7 mouse cellular contexts compared by ENCODE assay signal in genomic region chr9:106225469-106226150, GRCm38 (mm10). TPM values are rescaled to one million over a fixed set of nuclear protein-coding genes. Genes with fewer than 3 reads are reported as not detected.
A peak's percentile ranks its signal among the peaks of the same experiment; 100 is the strongest.
DNase-seq lines count a peak whose midpoint lies in the region; ATAC-seq and TF ChIP-seq lines count a peak whose summit lies in the region.

No protein-coding gene starts in this region.

- TF ChIP-seq EP300 in lung, postnatal 0 days (IDR thresholded peaks at IDR 0.05): no peak

- peak overlapping the region; percentile 20 for H3K4me3 ChIP-seq in lung, postnatal 0 days (ENCODE audit: low read depth, low read length)
- H3K4me3 ChIP-seq in forebrain, embryonic 14.5 days (ENCODE audit: low read depth, low read length): peak overlapping the region; percentile 32
- peak overlapping the region; percentile 44 for H3K4me3 ChIP-seq in limb, embryonic 13.5 days
- H3K4me3 ChIP-seq in stomach, embryonic 14.5 days (ENCODE audit: low read depth, low read length): peak overlapping the region; percentile 24; the same call in 1 of the 2 replicates

- H3K4me1 ChIP-seq in lung, postnatal 0 days (ENCODE audit: insufficient read depth, low read depth, low read length): peaks cover 6% of the 10 kb centered on the region; the same call in 1 of the 2 replicates
- H3K4me1 ChIP-seq in forebrain, embryonic 14.5 days (ENCODE audit: control insufficient read depth, insufficient read depth, low read length): no peaks in the 10 kb centered on the region
- peaks cover 17% of the 10 kb centered on the region for H3K4me1 ChIP-seq in limb, embryonic 13.5 days
- H3K4me1 ChIP-seq in stomach, embryonic 14.5 days (ENCODE audit: control insufficient read depth, insufficient read depth, low read length): peaks cover 7% of the 10 kb centered on the region; the same call in 1 of the 2 replicates

- no peaks in the 10 kb centered on the region for H3K9me3 ChIP-seq in lung, postnatal 0 days (ENCODE audit: low read length)
- no peaks in the 10 kb centered on the region for H3K9me3 ChIP-seq in forebrain, embryonic 14.5 days (replicated peaks; ENCODE audit: control insufficient read depth, low read length)
- no peaks in the 10 kb centered on the region for H3K9me3 ChIP-seq in limb, embryonic 13.5 days
- no peaks in the 10 kb centered on the region for H3K9me3 ChIP-seq in stomach, embryonic 14.5 days (ENCODE audit: control insufficient read depth, low read depth, low read length)

- TF ChIP-seq CTCF in lung, postnatal 0 days (IDR thresholded peaks at IDR 0.05): no peak

- H3K27ac ChIP-seq in lung, postnatal 0 days (ENCODE audit: low read length): no peak overlapping the region
- H3K27ac ChIP-seq in forebrain, embryonic 14.5 days (ENCODE audit: low read depth, low read length): no peak overlapping the region
- no peak overlapping the region for H3K27ac ChIP-seq in limb, embryonic 13.5 days
- peak overlapping the region; percentile 73; the same call in 1 of the 2 replicates for H3K27ac ChIP-seq in stomach, embryonic 14.5 days (ENCODE audit: low read length)

- no peak for DNase-seq in lung, postnatal 0 days (ENCODE audit: low spot score)
- DNase-seq in lung, postnatal 10 days: no peak
- DNase-seq in forebrain, embryonic 14.5 days (ENCODE audit: low spot score): no peak
- DNase-seq in right cerebral cortex, postnatal 10 days (ENCODE audit: low spot score in 2 of 2): no peak
- DNase-seq in adrenal gland, adult 18-20 months (ENCODE audit: low spot score in 2 of 2): no peak

- 53% methylated on average over 24 of the region's 24 CpGs for WGBS in lung, postnatal 0 days
- WGBS in forebrain, embryonic 14.5 days: 66% methylated on average over 24 of the region's 24 CpGs
- 58% methylated on average over 24 of the region's 24 CpGs for WGBS in limb, embryonic 13.5 days
- whole genome bisulfite sequencing in stomach, embryonic 14.5 days: 63% methylated on average over 24 of the region's 24 CpGs

- H3K4me2 ChIP-seq in lung, postnatal 0 days (replicated peaks; ENCODE audit: low read depth, low read length): peak overlapping the region; percentile 61
- H3K4me2 ChIP-seq in forebrain, embryonic 14.5 days (ENCODE audit: low read length): peak overlapping the region; percentile 70
- H3K4me2 ChIP-seq in limb, embryonic 13.5 days (replicated peaks): peak overlapping the region; percentile 79
- H3K4me2 ChIP-seq in stomach, embryonic 14.5 days (replicated peaks; ENCODE audit: low read depth, low read length): peak overlapping the region; percentile 56

- no peaks in the 10 kb centered on the region for H3K27me3 ChIP-seq in lung, postnatal 0 days (replicated peaks; ENCODE audit: insufficient read depth, low read length)
- peaks cover 5% of the 10 kb centered on the region; the same call in 1 of the 2 replicates for H3K27me3 ChIP-seq in forebrain, embryonic 14.5 days (replicated peaks; ENCODE audit: control insufficient read depth, insufficient read depth, low read length)
- peaks cover 26% of the 10 kb centered on the region for H3K27me3 ChIP-seq in limb, embryonic 13.5 days
- no peaks in the 10 kb centered on the region for H3K27me3 ChIP-seq in stomach, embryonic 14.5 days (ENCODE audit: control insufficient read depth, insufficient read depth, low read length)

- no peak overlapping the region for H3K9ac ChIP-seq in lung, postnatal 0 days (replicated peaks; ENCODE audit: low read depth)
- peak overlapping the region; percentile 60 for H3K9ac ChIP-seq in forebrain, embryonic 14.5 days (ENCODE audit: low read length)
- peak overlapping the region; percentile 64 for H3K9ac ChIP-seq in limb, embryonic 13.5 days
- no peak overlapping the region for H3K9ac ChIP-seq in stomach, embryonic 14.5 days (replicated peaks; ENCODE audit: low read depth, low read length)

- no peaks in the 10 kb centered on the region for H3K36me3 ChIP-seq in lung, postnatal 0 days (ENCODE audit: insufficient read depth, low read length)
- H3K36me3 ChIP-seq in forebrain, embryonic 14.5 days (ENCODE audit: control insufficient read depth, insufficient read depth, low read length): no peaks in the 10 kb centered on the region
- H3K36me3 ChIP-seq in limb, embryonic 13.5 days: no peaks in the 10 kb centered on the region
- no peaks in the 10 kb centered on the region for H3K36me3 ChIP-seq in stomach, embryonic 14.5 days (ENCODE audit: control insufficient read depth, insufficient read depth, low read length)

- no peak; the same call in 1 of the 2 replicates for ATAC-seq in lung, postnatal 0 days
- ATAC-seq in forebrain, embryonic 14.5 days: no peak
- ATAC-seq in limb, embryonic 13.5 days (ENCODE audit: low FRiP score, low read depth): no peak
- no peak for ATAC-seq in stomach, embryonic 14.5 days (ENCODE audit: insufficient number of reproducible peaks, insufficient read depth, low FRiP score, low read depth)

RNA-seq across cellular contexts. Expression of gene Tlr9, which starts 3.2 kb away (rescaled TPM):
- 0.12 and 0.15 TPM in 2 replicates for polyA plus RNA-seq in lung, postnatal 0 days (2015; fragmentation: Nextera tagmentation; extraction: Ambion mirVana)
- polyA plus RNA-seq in forebrain, embryonic 14.5 days (2014; fragmentation: Nextera tagmentation; extraction: Ambion mirVana): not detected in 2 replicates
- polyA plus RNA-seq in limb, embryonic 13.5 days (2015; fragmentation: Nextera tagmentation; extraction: Ambion mirVana): 0.05 TPM in 1 of 2 replicates, not detected in the other
- polyA plus RNA-seq in stomach, embryonic 14.5 days (2014; fragmentation: Nextera tagmentation; extraction: Ambion mirVana): 0.13 TPM in 1 of 2 replicates, not detected in the other
- total RNA-seq in adrenal gland, adult 18-20 months (2021): under 1 TPM; 0.63 to 0.83 TPM

RNA-seq across cellular contexts. Expression of gene Twf2, which starts 22.7 kb away (rescaled TPM):
- 64.2 and 64.6 TPM in 2 replicates for polyA plus RNA-seq in lung, postnatal 0 days (2015; fragmentation: Nextera tagmentation; extraction: Ambion mirVana)
- 57.5 and 64.7 TPM in 2 replicates for polyA plus RNA-seq in forebrain, embryonic 14.5 days (2014; fragmentation: Nextera tagmentation; extraction: Ambion mirVana)
- 59.1 and 63.6 TPM in 2 replicates for polyA plus RNA-seq in limb, embryonic 13.5 days (2015; fragmentation: Nextera tagmentation; extraction: Ambion mirVana)
- 67.7 and 69.3 TPM in 2 replicates for polyA plus RNA-seq in stomach, embryonic 14.5 days (2014; fragmentation: Nextera tagmentation; extraction: Ambion mirVana)
- 10 to 100 TPM; 41.1 to 78.7 TPM for total RNA-seq in adrenal gland, adult 18-20 months (2021)

RNA-seq across cellular contexts. Expression of gene Alas1, which starts 22.8 kb away (rescaled TPM):
- polyA plus RNA-seq in lung, postnatal 0 days (2015; fragmentation: Nextera tagmentation; extraction: Ambion mirVana): 292 and 310 TPM in 2 replicates
- polyA plus RNA-seq in forebrain, embryonic 14.5 days (2014; fragmentation: Nextera tagmentation; extraction: Ambion mirVana): 91.5 and 110 TPM in 2 replicates
- 99.9 and 101 TPM in 2 replicates for polyA plus RNA-seq in limb, embryonic 13.5 days (2015; fragmentation: Nextera tagmentation; extraction: Ambion mirVana)
- 105 and 112 TPM in 2 replicates for polyA plus RNA-seq in stomach, embryonic 14.5 days (2014; fragmentation: Nextera tagmentation; extraction: Ambion mirVana)
- total RNA-seq in adrenal gland, adult 18-20 months (2021): 1,000 to 10,000 TPM; 1,196 to 1,991 TPM

RNA-seq across cellular contexts. Expression of gene Ppm1m, which starts 26.1 kb away (rescaled TPM):
- 33.4 and 37.2 TPM in 2 replicates for polyA plus RNA-seq in lung, postnatal 0 days (2015; fragmentation: Nextera tagmentation; extraction: Ambion mirVana)
- polyA plus RNA-seq in forebrain, embryonic 14.5 days (2014; fragmentation: Nextera tagmentation; extraction: Ambion mirVana): 10.3 and 10.7 TPM in 2 replicates
- 57.0 and 57.7 TPM in 2 replicates for polyA plus RNA-seq in limb, embryonic 13.5 days (2015; fragmentation: Nextera tagmentation; extraction: Ambion mirVana)
- 35.6 and 38.3 TPM in 2 replicates for polyA plus RNA-seq in stomach, embryonic 14.5 days (2014; fragmentation: Nextera tagmentation; extraction: Ambion mirVana)
- 100 to 1,000 TPM; 105 to 110 TPM for total RNA-seq in adrenal gland, adult 18-20 months (2021)

RNA-seq across cellular contexts. Expression of gene Wdr82, which starts 54.9 kb away (rescaled TPM):
- 11.3 and 13.2 TPM in 2 replicates for polyA plus RNA-seq in lung, postnatal 0 days (2015; fragmentation: Nextera tagmentation; extraction: Ambion mirVana)
- 54.7 and 56.4 TPM in 2 replicates for polyA plus RNA-seq in forebrain, embryonic 14.5 days (2014; fragmentation: Nextera tagmentation; extraction: Ambion mirVana)
- polyA plus RNA-seq in limb, embryonic 13.5 days (2015; fragmentation: Nextera tagmentation; extraction: Ambion mirVana): 27.6 and 28.0 TPM in 2 replicates
- 29.0 and 31.3 TPM in 2 replicates for polyA plus RNA-seq in stomach, embryonic 14.5 days (2014; fragmentation: Nextera tagmentation; extraction: Ambion mirVana)
- total RNA-seq in adrenal gland, adult 18-20 months (2021): 10 to 100 TPM; 73.7 to 81.6 TPM

Comparison
In these comparisons a context has a peak if more than half of its experiments do, and no peak if none do; other contexts are left out.
1. H3K9ac ChIP-seq: peak in forebrain, embryonic 14.5 days (single experiment) and limb, embryonic 13.5 days (single experiment); none in lung, postnatal 0 days (single experiment) and stomach, embryonic 14.5 days (single experiment).
2. Peak in every context shown above with its lines, with median percentiles within 50 percentile points of each other: H3K4me2 ChIP-seq and H3K4me3 ChIP-seq.